Mouse (Mus musculus) embryonic fibroblast, embryonic 13.5 days (primary cell): ENCODE results near the gene Akap8.

Experiments
- CTCF ChIP-seq: IDR thresholded peaks from 2 replicates; pipeline ENCODE4 v1.5.1; 2011; ENCODE audit warnings: mild to moderate bottlenecking, control low read depth, low read length, moderate library complexity, borderline replicate concordance; ENCODE audit not compliant: insufficient read depth
- POLR2A ChIP-seq: IDR thresholded peaks from 2 replicates; pipeline ENCODE4 v1.6.1; 2011; ENCODE audit warnings: low read depth, mild to moderate bottlenecking, control low read depth, low read length, moderate library complexity

GRCm38 (mm10) chr17:32257452-32257851, 63.6 kb downstream of the Akap8 start:
- TF ChIP-seq CTCF (no peak), POLR2A (no peak)
